Mouse (Mus musculus): ENCODE data around the gene Cog1.
A peak's percentile ranks its signal among the peaks of the same experiment; 100 is the strongest.

The Cog1 gene

GRCm38 (mm10) chr11:113667122-113667521 lies 18.2 kb downstream of the Cog1 start:
- no peak for DNase-seq (ENCODE audit: low spot score)

- DNase-seq (ENCODE audit: low spot score): no peak
These were observed 18.7 kb downstream of the Cog1 start for GRCm38 (mm10) chr11:113667704-113668103.

- DNase-seq (ENCODE audit: low spot score): no peak
These were observed 19.9 kb downstream of the Cog1 start for GRCm38 (mm10) chr11:113668857-113669256.

- DNase-seq (ENCODE audit: low spot score): no peak
These were observed 20.7 kb downstream of the Cog1 start for GRCm38 (mm10) chr11:113669711-113670110.

- DNase-seq (ENCODE audit: low spot score): no peak
These were observed 24.6 kb downstream of the Cog1 start for GRCm38 (mm10) chr11:113673614-113674013.

- DNase-seq (ENCODE audit: low spot score): no peak
These were observed 25.6 kb downstream of the Cog1 start for GRCm38 (mm10) chr11:113674595-113674994.

GRCm38 (mm10) chr11:113676847-113677246 lies 27.9 kb downstream of the Cog1 start:
- DNase-seq (ENCODE audit: low spot score): no peak

- DNase-seq (ENCODE audit: low spot score): no peak
These were observed 28.4 kb downstream of the Cog1 start for GRCm38 (mm10) chr11:113677378-113677777.

GRCm38 (mm10) chr11:113678373-113678772 lies 29.4 kb downstream of the Cog1 start:
- DNase-seq (ENCODE audit: low spot score): no peak

GRCm38 (mm10) chr11:113680954-113681353 lies 32.0 kb downstream of the Cog1 start:
- no peak for DNase-seq (ENCODE audit: low spot score)

- DNase-seq (ENCODE audit: low spot score): no peak
These were observed 33.0 kb downstream of the Cog1 start for GRCm38 (mm10) chr11:113681979-113682378.

GRCm38 (mm10) chr11:113682897-113683626 lies 34.1 kb downstream of the Cog1 start:
- DNase-seq (ENCODE audit: low spot score): peak; percentile 25

- no peak for DNase-seq (ENCODE audit: low spot score)
These were observed 34.6 kb downstream of the Cog1 start for GRCm38 (mm10) chr11:113683627-113683956.

GRCm38 (mm10) chr11:113683957-113684706 lies 35.2 kb downstream of the Cog1 start, which contains the start of the genes Fam104a and D11Wsu47e:
Gene Fam104a (minus strand): TSS chr11:113684155.
Gene D11Wsu47e (plus strand): TSS chr11:113684412.
- DNase-seq (ENCODE audit: low spot score): peak; percentile 96

GRCm38 (mm10) chr11:113684707-113685426 lies 35.9 kb downstream of the Cog1 start:
- DNase-seq (ENCODE audit: low spot score): no peak

- DNase-seq (ENCODE audit: low spot score): no peak
These were observed 38.1 kb downstream of the Cog1 start for GRCm38 (mm10) chr11:113687031-113687430.

GRCm38 (mm10) chr11:113690506-113690905 lies 41.5 kb downstream of the Cog1 start:
- DNase-seq (ENCODE audit: low spot score): no peak

GRCm38 (mm10) chr11:113691318-113691717 lies 42.3 kb downstream of the Cog1 start:
- DNase-seq (ENCODE audit: low spot score): no peak

- DNase-seq (ENCODE audit: low spot score): no peak
These were observed 42.9 kb downstream of the Cog1 start for GRCm38 (mm10) chr11:113691851-113692250.

GRCm38 (mm10) chr11:113697571-113697970 lies 48.6 kb downstream of the Cog1 start:
- no peak for DNase-seq (ENCODE audit: low spot score)

GRCm38 (mm10) chr11:113698013-113698545 lies 49.1 kb downstream of the Cog1 start:
- peak; percentile 67 for DNase-seq (ENCODE audit: low spot score)

GRCm38 (mm10) chr11:113699643-113700042 lies 50.7 kb downstream of the Cog1 start:
- DNase-seq (ENCODE audit: low spot score): no peak
